Mouse (Mus musculus) liver, embryonic 11.5 days (tissue): ENCODE data around the gene P3h3. TPM values are rescaled to one million over a fixed set of nuclear protein-coding genes. Genes with fewer than 3 reads are reported as not detected.

Source experiments
- ATAC-seq: fragments of 200-750 bp; cut with Nextera tagmentation; replicated peaks from 2 replicates; pipeline ENCODE4 v1.8.0; 2017; ENCODE audit warnings: moderate number of reproducible peaks, mild to moderate bottlenecking, moderate TSS enrichment, moderate library complexity; ENCODE audit not compliant: low FRiP score
- DNase-seq: peaks from one replicate; pipeline ENCODE4 v3.0.0-alpha.2; 2017; ENCODE audit warnings: low spot score
- H3K27ac ChIP-seq: fragments of 300-500 bp; sonication (generic); 2 replicates; pipeline ENCODE4 v1.5.1; 2014; ENCODE audit warnings: mild to moderate bottlenecking, low read depth, low read length, control low read depth
- H3K27me3 ChIP-seq: fragments of 300-500 bp; sonication (generic); replicated peaks from 2 replicates; pipeline ENCODE4 v1.6.1; 2014; ENCODE audit warnings: low read length, mixed read lengths; ENCODE audit not compliant: control insufficient read depth, insufficient read depth
- H3K36me3 ChIP-seq: fragments of 300-500 bp; sonication (generic); 2 replicates; pipeline ENCODE4 v1.6.1; 2014; ENCODE audit warnings: mild to moderate bottlenecking, low read length, moderate library complexity, mixed read lengths; ENCODE audit not compliant: control insufficient read depth, insufficient read depth
- H3K4me1 ChIP-seq: fragments of 300-500 bp; sonication (generic); replicated peaks from 2 replicates; pipeline ENCODE4 v1.6.1; 2014; ENCODE audit warnings: low read length, mixed read lengths; ENCODE audit not compliant: control insufficient read depth, insufficient read depth
- H3K4me2 ChIP-seq: fragments of 300-500 bp; sonication (generic); 2 replicates; pipeline ENCODE4 v1.6.1; 2014; ENCODE audit warnings: mild to moderate bottlenecking, control low read depth, moderate library complexity
- H3K4me3 ChIP-seq: fragments of 300-500 bp; sonication (generic); 2 replicates; pipeline ENCODE4 v1.5.1; 2014; ENCODE audit warnings: low read depth, low read length, control low read depth
- H3K9ac ChIP-seq: fragments of 300-500 bp; sonication (generic); 2 replicates; pipeline ENCODE4 v1.6.1; 2014; ENCODE audit warnings: low read depth, low read length, control low read depth
- H3K9me3 ChIP-seq: fragments of 300-500 bp; sonication (generic); 2 replicates; pipeline ENCODE4 v1.6.1; 2016; ENCODE audit warnings: low read length, inconsistent platforms, mixed read lengths; ENCODE audit not compliant: control insufficient read depth
- WGBS: fragments of 180-500 bp; shearing (Covaris S2); extraction: QIAGEN DNeasy Blood & Tissue Kit; methylation state at CpG from one replicate; pipeline ENCODE4 v1.1.7; 2014; 5-methylcytosine and 5-hydroxymethylcytosine counted together
- polyA plus RNA-seq: library from polyadenylated mRNA; unstranded; fragments of >200 nt; fragmentation: Nextera tagmentation; extraction: Ambion mirVana; gene quantifications from 2 replicates; pipeline ENCODE4 v1.2.1, GENCODE M21; 2014

P3h3 gene
- polyA plus RNA-seq, 1 experiment from 2014 or later: 11.3 TPM

DNA sequence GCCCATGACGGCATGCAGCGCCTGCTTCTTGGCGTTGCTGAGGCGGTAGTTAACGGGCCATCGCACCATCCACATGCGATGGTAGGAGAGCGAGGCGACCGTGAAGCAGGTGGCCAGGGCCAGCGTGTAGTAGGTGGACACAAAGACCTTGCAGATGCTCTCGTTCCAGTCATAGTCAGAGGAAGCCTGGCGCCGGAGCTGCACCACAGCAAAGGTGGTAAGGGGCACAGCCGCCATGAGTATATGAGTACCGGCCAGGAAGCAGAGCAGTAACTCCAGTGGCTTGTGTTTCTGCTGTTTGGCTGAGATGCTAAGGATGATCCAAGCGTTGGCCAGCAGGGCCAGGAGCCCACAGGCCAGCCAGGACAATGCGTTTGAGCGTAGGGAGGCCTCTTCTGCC lies 3.7 kb upstream of the P3h3 start:
- DNase-seq: no peak
- no peak overlapping the region for H3K4me2 ChIP-seq
- H3K27ac ChIP-seq: no peak overlapping the region
- ATAC-seq: no peak
- H3K4me3 ChIP-seq: no peak overlapping the region
- H3K9ac ChIP-seq: no peak overlapping the region
- no peaks in the 10 kb centered on the region for H3K36me3 ChIP-seq
- H3K27me3 ChIP-seq: peaks cover 95% of the 10 kb centered on the region
- peaks cover 4% of the 10 kb centered on the region; the same call in 1 of the 2 replicates for H3K4me1 ChIP-seq
- H3K9me3 ChIP-seq: no peaks in the 10 kb centered on the region
- 76% methylated on average over 19 of the region's 19 CpGs for WGBS

DNA sequence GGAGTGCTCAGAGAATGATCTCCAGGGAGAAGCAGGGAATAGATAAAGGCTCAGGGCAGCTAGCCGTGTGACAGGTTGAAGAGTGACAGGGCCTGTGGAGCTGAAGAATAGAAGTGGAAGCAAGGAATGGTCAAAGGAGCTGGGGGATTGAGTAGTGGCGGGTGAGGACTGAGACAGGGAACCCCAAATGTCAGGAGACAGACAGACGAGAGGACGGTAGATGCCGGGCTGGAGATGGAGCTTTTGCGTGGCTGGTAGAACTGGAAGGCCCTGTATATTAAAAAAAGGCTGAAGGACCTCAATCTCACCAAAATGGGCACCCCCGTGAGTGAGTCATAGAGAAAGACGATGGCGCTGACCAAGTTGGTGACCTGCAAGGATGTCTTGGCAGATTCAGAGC lies 3.0 kb upstream of the P3h3 start:
- H3K27me3 ChIP-seq: peaks cover 98% of the 10 kb centered on the region
- DNase-seq (no peak), ATAC-seq (no peak)
- H3K36me3 ChIP-seq: no peaks in the 10 kb centered on the region
- peaks cover 4% of the 10 kb centered on the region; the same call in 1 of the 2 replicates for H3K4me1 ChIP-seq
- H3K9me3 ChIP-seq: no peaks in the 10 kb centered on the region
- WGBS: 77% methylated on average over 9 of the region's 9 CpGs
- no peak overlapping the region for H3K9ac ChIP-seq
- H3K4me3 ChIP-seq: no peak overlapping the region
- no peak overlapping the region for H3K27ac ChIP-seq
- H3K4me2 ChIP-seq: no peak overlapping the region

DNA sequence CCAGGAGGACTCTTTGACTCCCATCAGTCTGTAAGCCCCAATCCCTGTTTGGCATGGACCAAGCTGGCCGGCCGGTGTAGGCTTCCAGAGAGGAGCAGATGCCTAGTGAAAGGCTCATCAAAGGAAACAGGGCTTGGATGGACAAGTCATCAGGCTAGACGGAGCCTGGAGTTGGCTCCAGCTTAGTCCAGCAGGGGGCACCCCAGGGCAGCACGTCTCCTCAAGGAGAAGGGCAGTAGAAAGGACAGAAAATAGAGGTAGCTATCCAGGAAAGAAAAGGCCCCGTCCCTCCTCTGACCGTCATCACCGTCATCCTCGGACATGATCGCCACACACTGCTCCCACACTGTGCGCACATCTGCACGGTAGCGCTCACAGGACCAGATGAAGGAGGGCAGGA lies 2.2 kb upstream of the P3h3 start:
- ATAC-seq: peak; percentile 27; the same call in 1 of the 2 replicates
- Histone ChIP-seq H3K9me3 (no peaks in the 10 kb centered on the region), H3K27ac (no peak overlapping the region), H3K4me3 (no peak overlapping the region), H3K9ac (no peak overlapping the region), H3K4me2 (0 out of 2 replicates have a peak overlapping the region, but pooled peaks have one; percentile 10), H3K27me3 (peaks cover 94% of the 10 kb centered on the region), H3K36me3 (no peaks in the 10 kb centered on the region), H3K4me1 (peaks cover 4% of the 10 kb centered on the region)
- WGBS: 10% methylated on average over 12 of the region's 12 CpGs
- DNase-seq: peak; percentile 82

- DNase-seq: no peak
- no peak overlapping the region for H3K4me2 ChIP-seq
- H3K4me1 ChIP-seq: peaks cover 4% of the 10 kb centered on the region
- H3K4me3 ChIP-seq: no peak overlapping the region
- 65% methylated on average over 28 of the region's 28 CpGs for WGBS
- no peak overlapping the region for H3K27ac ChIP-seq
- peaks cover 86% of the 10 kb centered on the region for H3K27me3 ChIP-seq
- H3K9ac ChIP-seq: no peak overlapping the region
- H3K36me3 ChIP-seq: no peaks in the 10 kb centered on the region
- no peaks in the 10 kb centered on the region for H3K9me3 ChIP-seq
- ATAC-seq: no peak
Measured at GRCm38 (mm10) chr6:124858561-124859318, 1.2 kb upstream of the P3h3 start.

DNA sequence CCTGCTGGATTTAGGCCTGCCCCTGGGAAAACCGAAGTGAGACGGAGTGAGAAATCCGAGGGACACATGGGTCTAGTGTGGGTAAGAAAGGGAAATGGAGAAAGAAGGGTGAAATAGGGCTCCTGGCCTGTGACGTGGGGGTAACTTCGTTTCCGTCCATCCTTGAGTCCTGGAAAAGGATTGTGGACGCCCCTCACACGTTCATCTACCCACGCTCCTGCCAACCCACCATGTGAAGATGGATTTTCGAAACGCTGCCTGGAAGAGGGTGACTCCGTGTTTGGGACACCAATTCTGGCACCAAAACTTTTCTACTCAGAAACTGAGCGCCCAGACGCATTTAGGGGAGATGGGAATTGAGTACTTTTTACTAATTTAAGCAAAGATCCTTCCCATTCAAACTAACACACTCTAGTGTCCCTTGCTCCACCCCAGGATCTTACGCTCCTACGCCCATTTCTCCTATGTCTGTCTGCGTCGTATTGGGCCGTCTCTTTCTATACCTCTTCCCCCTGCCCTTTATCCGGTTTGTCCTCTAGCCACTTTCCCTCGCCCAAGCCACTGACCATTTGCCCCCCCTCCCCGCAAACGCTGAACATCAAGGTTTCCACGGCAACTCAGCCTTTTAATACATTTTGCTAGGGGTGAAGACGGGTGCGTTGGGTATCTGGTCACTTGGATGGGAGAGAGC lies 433 bp upstream of the P3h3 start:
- WGBS: 30% methylated on average over 26 of the region's 26 CpGs
- Histone ChIP-seq H3K9ac (no peak overlapping the region), H3K36me3 (no peaks in the 10 kb centered on the region), H3K9me3 (no peaks in the 10 kb centered on the region), H3K4me3 (peak overlapping the region; percentile 57), H3K27me3 (peaks cover 79% of the 10 kb centered on the region), H3K4me2 (peak overlapping the region; percentile 80), H3K4me1 (no peaks in the 10 kb centered on the region; the same call in 1 of the 2 replicates), H3K27ac (no peak overlapping the region)
- no peak for DNase-seq
- no peak for ATAC-seq

DNA sequence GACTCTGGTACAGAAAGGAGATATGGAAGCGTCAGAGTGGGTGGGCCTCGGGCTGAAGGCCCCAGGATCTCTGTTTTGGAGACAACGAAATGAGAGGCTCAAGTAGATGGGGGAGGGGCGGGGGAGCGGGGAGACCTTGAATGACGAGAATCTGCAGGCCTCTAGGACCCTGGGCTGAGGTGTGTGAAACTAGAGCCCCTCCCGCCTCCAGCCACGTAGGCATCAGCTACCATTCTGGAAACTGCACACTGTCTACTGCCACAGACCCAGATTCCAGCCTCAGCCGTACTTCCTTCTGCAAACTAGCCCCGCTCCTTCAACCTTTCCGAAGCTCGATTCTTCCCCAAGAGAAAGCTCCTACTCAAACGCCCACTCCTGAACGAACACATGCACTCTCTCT lies 1.2 kb downstream of the P3h3 start:
- no peak for DNase-seq
- H3K9ac ChIP-seq: no peak overlapping the region; the same call in 1 of the 2 replicates
- no peaks in the 10 kb centered on the region; the same call in 1 of the 2 replicates for H3K4me1 ChIP-seq
- no peaks in the 10 kb centered on the region for H3K9me3 ChIP-seq
- ATAC-seq: no peak
- H3K4me2 ChIP-seq: peak overlapping the region; percentile 80
- 17% methylated on average over 14 of the region's 14 CpGs for WGBS
- H3K27ac ChIP-seq: peak overlapping the region; percentile 78; the same call in 1 of the 2 replicates
- peaks cover 63% of the 10 kb centered on the region for H3K27me3 ChIP-seq
- peak overlapping the region; percentile 57 for H3K4me3 ChIP-seq
- H3K36me3 ChIP-seq: no peaks in the 10 kb centered on the region

DNA sequence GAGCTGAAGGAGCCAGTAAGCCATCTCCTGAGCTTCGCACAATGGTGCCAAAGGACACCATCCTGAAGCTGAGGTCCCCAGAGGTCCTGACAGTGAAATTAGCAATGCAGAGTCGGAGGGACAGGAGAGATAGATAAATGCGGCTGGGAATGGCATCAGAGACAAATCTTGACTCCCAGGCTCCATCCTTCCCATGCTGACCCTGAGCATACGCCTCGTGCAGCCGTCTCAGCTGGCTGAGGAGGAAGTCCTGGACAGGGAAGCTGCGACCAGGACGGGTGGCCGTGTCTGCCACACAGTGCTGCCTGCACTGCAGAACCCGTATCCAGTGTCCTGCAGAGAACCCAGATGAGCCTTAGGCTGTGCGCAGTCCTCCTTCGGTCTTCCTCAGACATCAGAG lies 2.9 kb downstream of the P3h3 start:
- H3K4me2 ChIP-seq: no peak overlapping the region
- H3K4me3 ChIP-seq: no peak overlapping the region
- H3K27ac ChIP-seq: no peak overlapping the region
- no peaks in the 10 kb centered on the region for H3K36me3 ChIP-seq
- WGBS: 55% methylated on average over 12 of the region's 12 CpGs
- no peak for ATAC-seq
- no peak for DNase-seq
- H3K9me3 ChIP-seq: no peaks in the 10 kb centered on the region
- no peaks in the 10 kb centered on the region; the same call in 1 of the 2 replicates for H3K4me1 ChIP-seq
- peaks cover 47% of the 10 kb centered on the region for H3K27me3 ChIP-seq
- H3K9ac ChIP-seq: no peak overlapping the region

DNA sequence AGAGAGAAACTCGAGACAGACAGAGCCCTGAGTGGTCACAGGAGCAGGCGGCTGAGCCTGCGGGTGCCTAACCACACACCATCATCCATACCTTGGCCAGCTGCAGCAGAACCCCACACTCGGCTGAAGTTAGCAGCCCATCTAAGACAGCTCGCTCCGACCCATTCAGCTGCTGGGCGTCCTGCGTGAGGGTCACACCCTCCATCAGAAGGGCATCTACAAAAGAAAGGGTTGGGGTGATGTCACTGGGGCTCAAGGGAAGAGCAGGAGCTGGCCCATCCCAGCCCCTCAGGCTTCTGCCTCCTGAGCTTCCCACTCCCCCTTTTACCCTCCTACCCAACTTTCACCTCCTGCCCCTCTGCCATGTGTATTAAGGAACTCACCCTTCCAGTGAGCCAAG lies 7.0 kb downstream of the P3h3 start:
- ATAC-seq: no peak
- peaks cover 6% of the 10 kb centered on the region for H3K27me3 ChIP-seq
- no peaks in the 10 kb centered on the region for H3K9me3 ChIP-seq
- H3K36me3 ChIP-seq: no peaks in the 10 kb centered on the region
- 46% methylated on average over 8 of the region's 8 CpGs for WGBS
- H3K9ac ChIP-seq: no peak overlapping the region
- no peak overlapping the region for H3K4me2 ChIP-seq
- no peak for DNase-seq
- H3K27ac ChIP-seq: no peak overlapping the region
- H3K4me3 ChIP-seq: no peak overlapping the region
- peaks cover 3% of the 10 kb centered on the region for H3K4me1 ChIP-seq
